Mouse (Mus musculus): ENCODE measurements around the gene Hormad2.

DNA sequence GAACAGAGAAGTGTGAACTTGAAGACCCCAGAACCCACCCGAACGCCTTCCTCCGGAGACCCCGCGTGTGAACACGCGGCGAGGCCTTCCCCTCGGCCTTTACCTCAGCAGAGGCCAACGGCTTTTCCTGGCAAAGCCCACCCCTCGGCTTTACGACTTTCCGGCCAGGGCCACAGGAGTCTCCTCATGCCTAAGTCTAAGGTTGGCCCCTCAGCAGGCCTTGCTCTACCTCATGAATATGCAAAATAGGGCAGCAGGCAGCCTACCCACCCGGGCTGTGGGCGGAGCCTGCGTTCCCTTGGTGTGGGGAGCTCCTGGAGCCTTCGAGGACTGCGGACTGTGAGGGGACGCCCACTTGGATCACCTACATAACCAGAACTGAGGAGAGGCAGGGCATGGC, at the start of gene Hormad2:
- TF ChIP-seq POLR2AphosphoS2 (IDR thresholded peaks at IDR 0.05; ENCODE audit: low read depth, low read length) (no peak), TCF12 (IDR thresholded peaks at IDR 0.05; ENCODE audit: low read depth, low read length) (no peak), POLR2A (IDR thresholded peaks at IDR 0.05; ENCODE audit: low read depth, low read length) (no peak), CHD2 (IDR thresholded peaks at IDR 0.05; ENCODE audit: low read length) (no peak), E2F4 (IDR thresholded peaks at IDR 0.05; ENCODE audit: insufficient replicate concordance, low read depth, low read length) (no peak), RAD21 (IDR thresholded peaks at IDR 0.05; ENCODE audit: low read depth, low read length) (no peak), MXI1 (IDR thresholded peaks at IDR 0.05; ENCODE audit: low read depth, low read length) (no peak), SMC3 (IDR thresholded peaks at IDR 0.05; ENCODE audit: low read depth, low read length) (no peak)

Measured in CH12.LX (cell line).